Mouse (Mus musculus): ENCODE measurements around the gene Focad. TPM values are rescaled to one million over a fixed set of nuclear protein-coding genes. Genes with fewer than 3 reads are reported as not detected.

The Focad gene
- polyA plus RNA-seq, 1 experiment from 2014 or later: 6.5 TPM

DNA sequence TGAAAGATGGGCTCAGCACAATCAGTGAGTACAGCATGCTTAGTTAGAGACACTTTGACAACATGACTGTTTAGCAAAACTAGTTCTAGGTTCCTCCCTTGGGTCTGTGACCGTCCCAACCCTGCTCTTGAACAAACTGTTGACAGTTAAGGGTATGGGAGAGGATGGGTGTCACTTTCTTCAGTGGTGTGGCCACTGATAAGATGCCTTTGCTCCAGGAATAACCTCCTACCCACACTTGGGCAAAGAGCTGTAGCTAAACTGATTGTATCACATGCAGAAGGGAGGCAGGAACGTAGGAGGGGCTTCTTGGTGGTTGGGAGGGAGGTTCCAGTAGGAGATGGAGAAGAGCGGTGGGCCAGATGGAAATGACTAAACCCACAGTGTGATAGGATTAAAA is 213.3 kb downstream of the Focad start:
- H3K36me3 ChIP-seq (ENCODE audit: control insufficient read depth, insufficient read depth, low read length): no peaks in the 10 kb centered on the region
- 83% methylated on average over 3 of the region's 3 CpGs for WGBS

DNA sequence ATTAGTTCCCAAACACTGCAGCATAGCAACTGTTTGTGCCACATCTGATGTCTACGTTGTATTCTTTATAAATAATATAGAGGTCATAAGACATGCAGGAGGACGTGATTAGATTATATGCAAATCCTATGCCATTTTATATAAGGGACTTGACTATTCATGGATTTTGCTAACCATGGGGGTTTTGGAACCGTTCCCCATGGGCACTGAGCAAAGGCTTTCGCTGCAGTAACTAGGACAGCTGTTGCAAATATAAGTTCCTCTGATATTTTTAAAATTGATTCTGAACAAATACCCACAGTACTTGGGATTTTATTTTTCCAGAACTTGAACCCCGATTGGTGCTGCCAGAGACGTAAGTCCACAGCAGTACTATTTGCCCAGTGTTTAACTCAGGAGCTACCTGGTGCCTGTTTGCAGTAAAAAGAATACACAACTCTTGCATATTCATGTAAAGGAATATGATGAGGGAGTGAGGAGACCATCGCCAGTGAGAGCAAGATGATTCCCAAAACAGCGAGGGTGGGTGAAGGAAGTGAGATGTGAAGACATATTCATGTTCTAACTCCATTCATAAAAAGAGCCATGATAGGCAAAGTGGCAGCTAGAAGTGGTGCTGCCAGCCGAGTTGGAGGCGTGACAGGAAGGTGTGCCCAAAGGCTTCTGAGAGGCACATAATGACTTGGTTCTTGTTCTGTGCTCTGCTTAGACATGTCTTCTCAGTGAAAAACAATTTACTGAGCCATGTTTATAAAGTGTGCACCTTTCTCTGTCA is 214.1 kb downstream of the Focad start:
- Histone ChIP-seq H3K4me2 (replicated peaks; ENCODE audit: low read depth) (no peak overlapping the region), H3K36me3 (ENCODE audit: control insufficient read depth, insufficient read depth, low read length) (no peaks in the 10 kb centered on the region), H3K4me1 (replicated peaks; ENCODE audit: control insufficient read depth, insufficient read depth) (no peaks in the 10 kb centered on the region), H3K9ac (ENCODE audit: low read length) (no peak overlapping the region), H3K4me3 (ENCODE audit: low read depth, low read length) (no peak overlapping the region), H3K27me3 (ENCODE audit: control insufficient read depth, insufficient read depth, low read length) (no peaks in the 10 kb centered on the region), H3K9me3 (ENCODE audit: control insufficient read depth, low read length) (no peaks in the 10 kb centered on the region), H3K27ac (replicated peaks) (no peak overlapping the region)
- WGBS: 79% methylated on average over 10 of the region's 10 CpGs
- DNase-seq (ENCODE audit: low spot score) (no peak), ATAC-seq (ENCODE audit: low FRiP score, low TSS enrichment) (no peak)
- TF ChIP-seq EP300 (optimal IDR thresholded peaks at IDR 0.05) (no peak), CTCF (IDR thresholded peaks at IDR 0.05; ENCODE audit: low read depth) (no peak)

More for the DNA sequence above, 213.3 kb downstream of the Focad start:
- no peak overlapping the region for H3K4me3 ChIP-seq (ENCODE audit: low read depth, low read length)
- no peak overlapping the region for H3K9ac ChIP-seq (ENCODE audit: low read length)
- H3K4me1 ChIP-seq (replicated peaks; ENCODE audit: control insufficient read depth, insufficient read depth): no peaks in the 10 kb centered on the region
- ATAC-seq (ENCODE audit: low FRiP score, low TSS enrichment): no peak
- H3K27me3 ChIP-seq (ENCODE audit: control insufficient read depth, insufficient read depth, low read length): no peaks in the 10 kb centered on the region
- H3K4me2 ChIP-seq (replicated peaks; ENCODE audit: low read depth): no peak overlapping the region
- no peaks in the 10 kb centered on the region for H3K9me3 ChIP-seq (ENCODE audit: control insufficient read depth, low read length)
- no peak overlapping the region for H3K27ac ChIP-seq (replicated peaks)
- no peak for DNase-seq (ENCODE audit: low spot score)
- TF ChIP-seq CTCF (IDR thresholded peaks at IDR 0.05; ENCODE audit: low read depth): no peak
- TF ChIP-seq EP300 (optimal IDR thresholded peaks at IDR 0.05): no peak

DNA sequence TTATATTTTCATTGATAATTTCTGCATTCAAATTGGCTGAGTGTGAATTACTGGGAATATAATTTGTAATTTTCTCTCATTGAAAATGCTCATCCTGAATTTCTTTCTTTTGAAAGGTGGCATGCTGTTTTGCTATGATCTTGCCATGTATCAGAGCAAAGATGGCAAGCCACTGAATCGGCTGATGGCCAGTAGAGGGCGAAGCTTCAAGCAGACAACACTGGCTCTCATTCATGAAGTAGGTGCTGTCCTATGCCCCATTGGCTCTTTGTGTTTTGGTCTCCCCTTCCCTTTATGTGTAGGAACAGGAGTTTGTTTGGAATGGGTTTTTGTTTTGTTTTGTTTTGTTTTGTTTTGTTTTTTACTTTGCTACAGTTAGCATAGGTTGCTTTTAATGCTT is 215.2 kb downstream of the Focad start:
- no peaks in the 10 kb centered on the region for H3K9me3 ChIP-seq (ENCODE audit: control insufficient read depth, low read length)
- TF ChIP-seq EP300 (optimal IDR thresholded peaks at IDR 0.05) (no peak), CTCF (IDR thresholded peaks at IDR 0.05; ENCODE audit: low read depth) (peak; percentile 71)
- no peak overlapping the region for H3K4me2 ChIP-seq (replicated peaks; ENCODE audit: low read depth)
- H3K27me3 ChIP-seq (ENCODE audit: control insufficient read depth, insufficient read depth, low read length): no peaks in the 10 kb centered on the region
- ATAC-seq (ENCODE audit: low FRiP score, low TSS enrichment) (no peak), DNase-seq (ENCODE audit: low spot score) (peak; percentile 27)
- H3K27ac ChIP-seq (replicated peaks): no peak overlapping the region
- H3K36me3 ChIP-seq (ENCODE audit: control insufficient read depth, insufficient read depth, low read length): no peaks in the 10 kb centered on the region
- no peaks in the 10 kb centered on the region for H3K4me1 ChIP-seq (replicated peaks; ENCODE audit: control insufficient read depth, insufficient read depth)
- WGBS: 42% methylated on average over 2 of the region's 2 CpGs
- no peak overlapping the region for H3K4me3 ChIP-seq (ENCODE audit: low read depth, low read length)
- H3K9ac ChIP-seq (ENCODE audit: low read length): no peak overlapping the region

DNA sequence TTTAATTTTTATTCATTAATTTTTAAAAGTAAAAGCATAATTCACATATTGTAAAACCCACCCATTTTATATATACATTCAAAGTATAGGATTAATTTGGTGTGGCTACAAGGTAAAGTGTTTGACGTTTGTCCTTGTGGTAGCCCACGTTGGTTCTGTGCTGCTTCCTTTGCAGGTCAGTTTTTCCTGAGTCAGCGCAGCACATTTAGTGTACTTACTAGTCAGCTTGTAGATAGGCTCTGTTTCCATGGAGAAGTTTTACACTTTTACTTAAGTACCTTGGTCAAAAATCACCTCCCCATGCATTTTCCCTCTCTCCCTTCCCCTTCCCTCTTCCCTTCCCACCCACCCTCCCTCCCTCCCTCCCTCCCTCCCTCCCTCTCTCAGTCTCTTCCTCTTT is 220.5 kb downstream of the Focad start:
- Histone ChIP-seq H3K27ac (replicated peaks) (no peak overlapping the region), H3K36me3 (ENCODE audit: control insufficient read depth, insufficient read depth, low read length) (no peaks in the 10 kb centered on the region), H3K9ac (ENCODE audit: low read length) (no peak overlapping the region), H3K9me3 (ENCODE audit: control insufficient read depth, low read length) (no peaks in the 10 kb centered on the region), H3K4me3 (ENCODE audit: low read depth, low read length) (no peak overlapping the region), H3K4me1 (replicated peaks; ENCODE audit: control insufficient read depth, insufficient read depth) (no peaks in the 10 kb centered on the region), H3K4me2 (replicated peaks; ENCODE audit: low read depth) (no peak overlapping the region), H3K27me3 (ENCODE audit: control insufficient read depth, insufficient read depth, low read length) (no peaks in the 10 kb centered on the region)
- ATAC-seq (ENCODE audit: low FRiP score, low TSS enrichment) (no peak), DNase-seq (ENCODE audit: low spot score) (no peak)
- 70% methylated on average over 3 of the region's 3 CpGs for WGBS
- no peak for TF ChIP-seq EP300 (optimal IDR thresholded peaks at IDR 0.05)
- TF ChIP-seq CTCF (IDR thresholded peaks at IDR 0.05; ENCODE audit: low read depth): no peak

DNA sequence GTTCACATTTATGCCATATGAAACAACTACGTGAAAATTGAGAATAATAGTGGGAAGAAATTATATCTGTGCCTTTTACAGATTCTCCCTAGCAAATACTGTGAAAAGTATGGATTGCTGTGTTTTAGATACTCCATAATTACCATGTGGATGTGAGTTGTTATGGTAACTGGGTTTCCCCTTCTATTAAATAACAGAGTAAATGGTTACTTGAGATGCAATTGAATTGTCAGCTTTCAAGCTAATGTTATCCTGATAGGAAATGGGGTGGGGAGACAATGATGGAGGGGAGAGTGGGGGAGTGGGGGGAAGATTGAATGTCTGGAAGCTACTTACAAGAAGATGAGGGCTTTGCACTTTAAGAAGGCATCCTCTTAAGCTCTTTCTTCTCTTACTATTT is 225.6 kb downstream of the Focad start:
- Histone ChIP-seq H3K9ac (ENCODE audit: low read length) (no peak overlapping the region), H3K4me1 (replicated peaks; ENCODE audit: control insufficient read depth, insufficient read depth) (no peaks in the 10 kb centered on the region), H3K4me2 (replicated peaks; ENCODE audit: low read depth) (no peak overlapping the region), H3K4me3 (ENCODE audit: low read depth, low read length) (no peak overlapping the region), H3K27ac (replicated peaks) (no peak overlapping the region), H3K9me3 (ENCODE audit: control insufficient read depth, low read length) (no peaks in the 10 kb centered on the region), H3K27me3 (ENCODE audit: control insufficient read depth, insufficient read depth, low read length) (no peaks in the 10 kb centered on the region), H3K36me3 (ENCODE audit: control insufficient read depth, insufficient read depth, low read length) (no peaks in the 10 kb centered on the region)
- DNase-seq (ENCODE audit: low spot score) (no peak), ATAC-seq (ENCODE audit: low FRiP score, low TSS enrichment) (no peak)
- TF ChIP-seq CTCF (IDR thresholded peaks at IDR 0.05; ENCODE audit: low read depth): no peak
- no peak for TF ChIP-seq EP300 (optimal IDR thresholded peaks at IDR 0.05)
- 73% methylated on average over 1 of the region's 1 CpGs for WGBS

DNA sequence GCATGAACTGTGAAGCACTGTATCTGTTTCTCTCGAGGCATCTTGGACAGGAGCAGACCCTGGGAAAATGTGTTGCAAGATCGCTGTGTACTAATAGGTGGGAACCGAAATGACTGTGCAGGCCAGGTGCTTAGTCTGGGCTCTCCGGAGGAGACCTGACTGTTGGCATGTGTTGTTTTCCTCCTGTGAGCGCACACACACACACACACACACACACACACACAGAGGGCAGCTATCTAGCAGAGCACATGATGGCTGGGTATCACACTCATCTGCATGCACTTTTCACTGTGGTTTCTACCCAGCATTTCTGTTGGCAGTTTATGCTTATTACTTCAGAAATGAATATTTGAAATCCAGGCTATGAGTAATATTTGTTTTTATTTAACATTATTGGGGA is 231.0 kb downstream of the Focad start:
- Histone ChIP-seq H3K9me3 (ENCODE audit: control insufficient read depth, low read length) (no peaks in the 10 kb centered on the region), H3K4me3 (ENCODE audit: low read depth, low read length) (no peak overlapping the region), H3K27ac (replicated peaks) (no peak overlapping the region), H3K9ac (ENCODE audit: low read length) (no peak overlapping the region), H3K27me3 (ENCODE audit: control insufficient read depth, insufficient read depth, low read length) (no peaks in the 10 kb centered on the region), H3K4me2 (replicated peaks; ENCODE audit: low read depth) (no peak overlapping the region), H3K4me1 (replicated peaks; ENCODE audit: control insufficient read depth, insufficient read depth) (no peaks in the 10 kb centered on the region), H3K36me3 (ENCODE audit: control insufficient read depth, insufficient read depth, low read length) (no peaks in the 10 kb centered on the region)
- no peak for DNase-seq (ENCODE audit: low spot score)
- 82% methylated on average over 5 of the region's 5 CpGs for WGBS
- no peak for ATAC-seq (ENCODE audit: low FRiP score, low TSS enrichment)
- no peak for TF ChIP-seq EP300 (optimal IDR thresholded peaks at IDR 0.05)
- TF ChIP-seq CTCF (IDR thresholded peaks at IDR 0.05; ENCODE audit: low read depth): no peak
